Mouse (Mus musculus) liver, embryonic 15.5 days (tissue): ENCODE data around the gene Znrd1. TPM values are rescaled to one million over a fixed set of nuclear protein-coding genes. Genes with fewer than 3 reads are reported as not detected.

ENCODE experiments used
- ATAC-seq: fragments of 200-750 bp; cut with Nextera tagmentation; 2 replicates; pipeline ENCODE4 v1.8.0; 2017; ENCODE audit warnings: moderate number of reproducible peaks, mild to moderate bottlenecking, moderate library complexity; ENCODE audit not compliant: insufficient read depth
- H3K27ac ChIP-seq: fragments of 300-500 bp; sonication (generic); replicated peaks from 2 replicates; pipeline ENCODE4 v1.5.1; 2015; ENCODE audit warnings: mild to moderate bottlenecking, inconsistent platforms
- H3K27me3 ChIP-seq: fragments of 300-500 bp; sonication (generic); 2 replicates; pipeline ENCODE4 v1.6.1; 2015; ENCODE audit warnings: mild to moderate bottlenecking, inconsistent platforms
- H3K36me3 ChIP-seq: fragments of 300-500 bp; sonication (generic); replicated peaks from 2 replicates; pipeline ENCODE4 v1.6.1; 2015; ENCODE audit warnings: moderate library complexity, mild to moderate bottlenecking, inconsistent platforms
- H3K4me1 ChIP-seq: fragments of 300-500 bp; sonication (generic); replicated peaks from 2 replicates; pipeline ENCODE4 v1.6.1; 2015; ENCODE audit warnings: inconsistent platforms
- H3K4me2 ChIP-seq: fragments of 300-500 bp; sonication (generic); 2 replicates; pipeline ENCODE4 v1.6.1; 2015; ENCODE audit warnings: moderate library complexity, mild to moderate bottlenecking, inconsistent platforms
- H3K4me3 ChIP-seq: fragments of 300-500 bp; sonication (generic); replicated peaks from 2 replicates; pipeline ENCODE4 v1.5.1; 2015; ENCODE audit warnings: mild to moderate bottlenecking, inconsistent platforms
- H3K9ac ChIP-seq: fragments of 300-500 bp; sonication (generic); 2 replicates; pipeline ENCODE4 v1.6.1; 2015; ENCODE audit warnings: moderate library complexity, mild to moderate bottlenecking, inconsistent platforms
- H3K9me3 ChIP-seq: fragments of 300-500 bp; sonication (generic); replicated peaks from 2 replicates; pipeline ENCODE4 v1.6.1; 2016; ENCODE audit warnings: inconsistent platforms
- WGBS: fragments of 180-500 bp; shearing (Covaris S2); methylation state at CpG from one replicate; pipeline ENCODE4 v1.1.7; 2015; ENCODE audit warnings: mixed read lengths; ENCODE audit not compliant: insufficient replicate concordance; 5-methylcytosine and 5-hydroxymethylcytosine counted together
- polyA plus RNA-seq: library from polyadenylated mRNA; unstranded; fragments of >200 nt; fragmentation: Nextera tagmentation; extraction: Ambion mirVana; gene quantifications from 2 replicates; pipeline ENCODE4 v1.2.1, GENCODE M21; 2015

Gene Znrd1
- polyA plus RNA-seq, 1 experiment from 2014 or later = 21.5 TPM

- no peak overlapping the region for H3K9ac ChIP-seq
- H3K9me3 ChIP-seq = no peaks in the 10 kb centered on the region
- ATAC-seq = no peak
- no peak overlapping the region for H3K4me3 ChIP-seq
- H3K27me3 ChIP-seq = peaks cover 87% of the 10 kb centered on the region
- peaks cover under 1% of the 10 kb centered on the region; the same call in 1 of the 2 replicates for H3K36me3 ChIP-seq
- H3K4me2 ChIP-seq = no peak overlapping the region
- H3K27ac ChIP-seq = no peak overlapping the region
- 14% methylated on average over 5 of the region's 5 CpGs for WGBS
- peaks cover 15% of the 10 kb centered on the region for H3K4me1 ChIP-seq
Measured at GRCm38 (mm10) chr17:36943691-36944090, 14.7 kb downstream of the Znrd1 start.

GRCm38 (mm10) chr17:36942791-36943471 lies 15.4 kb downstream of the Znrd1 start, which contains the start of gene Rnf39:
Rnf39 (plus strand) TSS chr17:36942918.
- ATAC-seq = no peak; the same call in 1 of the 2 replicates
- H3K27me3 ChIP-seq = peaks cover 84% of the 10 kb centered on the region
- 3% methylated on average over 58 of the region's 59 CpGs for WGBS

GRCm38 (mm10) chr17:36942391-36942790 lies 16.0 kb downstream of the Znrd1 start:
- peaks cover 84% of the 10 kb centered on the region for H3K27me3 ChIP-seq
- H3K36me3 ChIP-seq = no peaks in the 10 kb centered on the region
- H3K9me3 ChIP-seq = no peaks in the 10 kb centered on the region
- peaks cover 12% of the 10 kb centered on the region for H3K4me1 ChIP-seq
- no peak; the same call in 1 of the 2 replicates for ATAC-seq
- H3K4me2 ChIP-seq = peak overlapping the region; percentile 51; the same call in 1 of the 2 replicates
- no peak overlapping the region for H3K27ac ChIP-seq
- H3K4me3 ChIP-seq = no peak overlapping the region; the same call in 1 of the 2 replicates
- 35% methylated on average over 10 of the region's 10 CpGs for WGBS
- H3K9ac ChIP-seq = no peak overlapping the region

More at GRCm38 (mm10) chr17:36942791-36943471, 15.4 kb downstream of the Znrd1 start, which contains the start of gene Rnf39:
- no peak within 1 kb of the TSS for H3K9ac ChIP-seq
- peak within 1 kb of the TSS; percentile 24; the same call in 1 of the 2 replicates for H3K4me3 ChIP-seq
- H3K4me1 ChIP-seq = peaks cover 15% of the 10 kb centered on the region
- H3K36me3 ChIP-seq = no peaks in the 10 kb centered on the region
- no peaks in the 10 kb centered on the region for H3K9me3 ChIP-seq
- H3K27ac ChIP-seq = no peak within 1 kb of the TSS
- peak within 1 kb of the TSS; percentile 51 for H3K4me2 ChIP-seq

- Histone ChIP-seq H3K4me1 (peaks cover 4% of the 10 kb centered on the region), H3K36me3 (no peaks in the 10 kb centered on the region), H3K9me3 (no peaks in the 10 kb centered on the region), H3K4me2 (no peak overlapping the region), H3K27me3 (peaks cover 48% of the 10 kb centered on the region), H3K4me3 (no peak overlapping the region), H3K9ac (no peak overlapping the region), H3K27ac (no peak overlapping the region)
- ATAC-seq = no peak
- WGBS = 49% methylated on average over 2 of the region's 2 CpGs
Measured at GRCm38 (mm10) chr17:36938056-36938455, 20.3 kb downstream of the Znrd1 start.

- WGBS = 32% methylated on average over 2 of the region's 2 CpGs
- H3K27ac ChIP-seq = no peak overlapping the region
- no peak for ATAC-seq
Measured at GRCm38 (mm10) chr17:36931806-36932205, 26.6 kb downstream of the Znrd1 start.

GRCm38 (mm10) chr17:36931130-36931529 lies 27.2 kb downstream of the Znrd1 start:
- H3K4me2 ChIP-seq = no peak overlapping the region
- no peak overlapping the region for H3K4me3 ChIP-seq
- H3K27me3 ChIP-seq = peaks cover 5% of the 10 kb centered on the region; the same call in 1 of the 2 replicates
- H3K9me3 ChIP-seq = no peaks in the 10 kb centered on the region
- 53% methylated on average over 4 of the region's 4 CpGs for WGBS
- no peak overlapping the region for H3K27ac ChIP-seq
- ATAC-seq = no peak
- no peaks in the 10 kb centered on the region for H3K36me3 ChIP-seq
- no peaks in the 10 kb centered on the region for H3K4me1 ChIP-seq
- H3K9ac ChIP-seq = no peak overlapping the region

More at GRCm38 (mm10) chr17:36931806-36932205, 26.6 kb downstream of the Znrd1 start:
- Histone ChIP-seq H3K9ac (no peak overlapping the region), H3K4me3 (no peak overlapping the region), H3K4me1 (no peaks in the 10 kb centered on the region), H3K4me2 (no peak overlapping the region), H3K27me3 (peaks cover 5% of the 10 kb centered on the region; the same call in 1 of the 2 replicates), H3K9me3 (no peaks in the 10 kb centered on the region), H3K36me3 (no peaks in the 10 kb centered on the region)

GRCm38 (mm10) chr17:36930233-36930632 lies 28.1 kb downstream of the Znrd1 start:
- 47% methylated on average over 6 of the region's 6 CpGs for WGBS
- no peaks in the 10 kb centered on the region for H3K9me3 ChIP-seq

GRCm38 (mm10) chr17:36929236-36929932 lies 29.0 kb downstream of the Znrd1 start:
- no peaks in the 10 kb centered on the region for H3K4me1 ChIP-seq
- H3K9me3 ChIP-seq = no peaks in the 10 kb centered on the region
- no peak overlapping the region for H3K9ac ChIP-seq
- H3K36me3 ChIP-seq = no peaks in the 10 kb centered on the region
- 53% methylated on average over 12 of the region's 12 CpGs for WGBS
- H3K27ac ChIP-seq = no peak overlapping the region
- peaks cover 4% of the 10 kb centered on the region; the same call in 1 of the 2 replicates for H3K27me3 ChIP-seq
- no peak overlapping the region for H3K4me2 ChIP-seq
- ATAC-seq = no peak
- H3K4me3 ChIP-seq = no peak overlapping the region

More at GRCm38 (mm10) chr17:36930233-36930632, 28.1 kb downstream of the Znrd1 start:
- ATAC-seq = no peak
- H3K4me3 ChIP-seq = no peak overlapping the region
- no peak overlapping the region for H3K9ac ChIP-seq
- H3K27me3 ChIP-seq = peaks cover 5% of the 10 kb centered on the region; the same call in 1 of the 2 replicates
- H3K4me2 ChIP-seq = no peak overlapping the region
- no peak overlapping the region for H3K27ac ChIP-seq
- no peaks in the 10 kb centered on the region for H3K4me1 ChIP-seq
- no peaks in the 10 kb centered on the region for H3K36me3 ChIP-seq

GRCm38 (mm10) chr17:36927496-36928120 lies 30.8 kb downstream of the Znrd1 start:
- Histone ChIP-seq H3K9me3 (no peaks in the 10 kb centered on the region), H3K4me3 (no peak overlapping the region)
- ATAC-seq = no peak

GRCm38 (mm10) chr17:36923491-36923890 lies 34.9 kb downstream of the Znrd1 start:
- Histone ChIP-seq H3K27me3 (peaks cover 4% of the 10 kb centered on the region; the same call in 1 of the 2 replicates), H3K27ac (no peak overlapping the region), H3K4me1 (no peaks in the 10 kb centered on the region), H3K4me2 (no peak overlapping the region), H3K9ac (no peak overlapping the region), H3K36me3 (no peaks in the 10 kb centered on the region), H3K9me3 (no peaks in the 10 kb centered on the region), H3K4me3 (no peak overlapping the region)
- 52% methylated on average over 4 of the region's 4 CpGs for WGBS
- no peak for ATAC-seq

More at GRCm38 (mm10) chr17:36927496-36928120, 30.8 kb downstream of the Znrd1 start:
- no peak overlapping the region for H3K27ac ChIP-seq
- WGBS = 44% methylated on average over 10 of the region's 10 CpGs
- no peak overlapping the region for H3K9ac ChIP-seq
- H3K36me3 ChIP-seq = no peaks in the 10 kb centered on the region
- H3K4me2 ChIP-seq = no peak overlapping the region
- peaks cover 4% of the 10 kb centered on the region; the same call in 1 of the 2 replicates for H3K27me3 ChIP-seq
- H3K4me1 ChIP-seq = no peaks in the 10 kb centered on the region

GRCm38 (mm10) chr17:36922715-36923114 lies 35.6 kb downstream of the Znrd1 start:
- Histone ChIP-seq H3K4me1 (no peaks in the 10 kb centered on the region), H3K4me3 (no peak overlapping the region), H3K4me2 (no peak overlapping the region), H3K9me3 (no peaks in the 10 kb centered on the region), H3K27ac (no peak overlapping the region), H3K27me3 (peaks cover 4% of the 10 kb centered on the region; the same call in 1 of the 2 replicates), H3K36me3 (no peaks in the 10 kb centered on the region), H3K9ac (no peak overlapping the region)
- 56% methylated on average over 4 of the region's 4 CpGs for WGBS
- no peak for ATAC-seq
